Mouse (Mus musculus): Measurements from ENCODE around the gene Syf2.

GRCm38 (mm10) chr4:134968605-134968976 is 37.9 kb downstream of the Syf2 start:
- TF ChIP-seq CTCF (IDR thresholded peaks at IDR 0.05; ENCODE audit: control insufficient read depth, insufficient read depth, insufficient replicate concordance, low read depth, low read length): no peak
- no peak for TF ChIP-seq POLR2A (IDR thresholded peaks at IDR 0.05; ENCODE audit: control insufficient read depth, low read depth, low read length)
